Mouse (Mus musculus) liver, postnatal 0 days (tissue): ENCODE measurements around the gene Lyl1.

ENCODE experiments used
- CTCF ChIP-seq: sonication (generic); IDR thresholded peaks from 2 replicates; pipeline ENCODE4 v1.5.1; 2016; ENCODE audit warnings: antibody characterized with exemption, low read depth
- EP300 ChIP-seq: IDR thresholded peaks from 2 replicates; pipeline ENCODE4 v1.6.1; 2016; ENCODE audit warnings: antibody characterized with exemption, low read depth, mild to moderate bottlenecking

DNA sequence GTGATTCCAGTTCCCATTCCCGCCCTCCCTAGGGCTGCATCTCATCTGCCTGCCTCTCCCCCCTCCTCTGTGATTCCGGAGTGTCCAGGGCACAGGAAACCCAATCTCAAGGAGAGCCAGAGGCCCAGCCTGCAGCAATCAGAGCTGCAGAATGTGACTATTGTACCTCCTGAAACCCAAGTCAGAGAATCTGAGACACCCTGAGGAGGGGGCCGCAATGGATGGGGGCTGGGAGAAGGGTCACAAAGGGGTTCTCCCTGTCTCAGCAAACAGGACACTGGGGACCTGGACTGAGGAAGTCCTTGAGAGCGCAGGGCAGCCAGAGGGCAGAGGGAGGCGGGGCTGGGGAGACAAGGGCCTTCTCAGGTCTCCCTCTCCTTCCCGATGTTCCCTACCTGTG, 31.7 kb downstream of the Lyl1 start:
- TF ChIP-seq EP300 (no peak), CTCF (no peak)
